Mouse (Mus musculus): ENCODE results near the gene Gm45021. TPM values are rescaled to one million over a fixed set of nuclear protein-coding genes. Genes with fewer than 3 reads are reported as not detected.
A peak's percentile ranks its signal among the peaks of the same experiment; 100 is the strongest.

Gm45021 gene
- total RNA-seq, 2 experiments from 2014 or later, result not detected

DNA sequence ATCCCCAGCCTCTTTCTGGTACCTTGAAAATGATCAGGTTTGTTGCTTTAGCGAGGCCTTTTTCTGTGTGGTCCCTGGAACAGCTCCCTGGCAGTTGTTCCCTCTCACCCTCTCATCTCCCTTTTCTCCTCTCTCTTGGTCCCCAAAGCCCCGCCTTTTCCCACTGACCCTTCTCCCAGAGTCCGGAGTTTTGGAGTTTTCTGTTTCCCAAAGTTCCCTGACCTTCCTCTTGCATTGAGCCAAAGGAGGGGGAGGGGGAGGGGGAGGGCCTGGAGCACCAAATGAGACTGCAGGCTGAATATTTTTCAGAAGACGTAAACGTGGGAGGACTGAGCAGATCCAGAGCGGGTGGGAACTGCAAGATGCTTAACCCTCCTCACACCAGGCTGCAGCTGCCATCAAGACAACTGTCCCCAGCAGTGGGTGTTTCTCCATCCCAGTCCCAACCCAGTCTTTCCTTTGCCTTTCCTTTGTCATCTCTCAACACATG lies 16.8 kb upstream of the Gm45021 start, which contains the start of gene Rarres2:
Gene Rarres2 (minus strand): TSS at position 218 of the 490 bp plus-strand sequence.
- peak; percentile 78 for DNase-seq

GRCm38 (mm10) chr6:48573280-48573679 lies 16.1 kb upstream of the Gm45021 start:
- DNase-seq, result no peak

DNA sequence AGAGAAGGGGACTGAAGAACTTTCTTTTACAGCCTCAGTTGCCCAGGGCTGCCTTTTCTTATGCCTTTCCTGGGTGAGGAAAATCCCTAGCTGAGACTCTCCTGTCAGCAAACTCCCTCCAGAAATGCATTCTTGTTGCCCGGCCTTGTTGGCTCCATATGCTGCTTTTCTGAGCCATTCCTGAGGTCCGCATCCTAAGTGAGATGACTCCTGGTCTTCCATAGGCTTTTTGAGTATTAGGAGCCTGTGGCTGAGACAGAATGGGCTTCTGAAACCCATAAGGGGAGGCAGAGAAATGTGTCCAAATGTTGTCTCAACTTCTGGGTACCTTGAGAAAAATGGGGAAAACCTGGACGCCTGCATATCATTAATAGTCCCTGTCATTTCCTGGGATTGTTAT lies 15.4 kb upstream of the Gm45021 start:
- no peak for DNase-seq

GRCm38 (mm10) chr6:48578736-48579135 lies 10.7 kb upstream of the Gm45021 start:
- no peak for DNase-seq

DNA sequence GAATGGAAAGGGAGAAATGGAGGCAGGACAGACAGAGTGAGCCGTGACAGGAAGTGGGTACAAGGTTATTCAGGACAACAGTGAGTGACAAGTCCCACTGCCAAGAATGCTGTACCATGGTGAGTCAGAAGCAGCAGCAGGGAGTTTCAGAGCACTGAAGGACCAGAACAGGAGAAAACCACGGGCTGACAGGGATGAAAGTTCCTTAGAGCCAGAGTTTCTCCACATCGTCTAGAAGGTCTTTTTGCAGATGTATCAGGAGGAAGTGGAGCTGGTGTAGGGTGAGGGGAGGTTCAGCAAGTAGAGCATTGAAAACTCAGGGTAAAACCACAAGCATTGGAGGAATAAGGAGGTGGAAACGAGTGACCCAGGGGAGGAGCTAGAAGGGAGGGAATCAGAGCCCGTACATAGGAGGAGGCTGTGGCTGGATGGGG lies 10.2 kb upstream of the Gm45021 start:
- no peak for DNase-seq

- DNase-seq, result no peak
These were observed 8.2 kb upstream of the Gm45021 start for GRCm38 (mm10) chr6:48581257-48581656.

DNA sequence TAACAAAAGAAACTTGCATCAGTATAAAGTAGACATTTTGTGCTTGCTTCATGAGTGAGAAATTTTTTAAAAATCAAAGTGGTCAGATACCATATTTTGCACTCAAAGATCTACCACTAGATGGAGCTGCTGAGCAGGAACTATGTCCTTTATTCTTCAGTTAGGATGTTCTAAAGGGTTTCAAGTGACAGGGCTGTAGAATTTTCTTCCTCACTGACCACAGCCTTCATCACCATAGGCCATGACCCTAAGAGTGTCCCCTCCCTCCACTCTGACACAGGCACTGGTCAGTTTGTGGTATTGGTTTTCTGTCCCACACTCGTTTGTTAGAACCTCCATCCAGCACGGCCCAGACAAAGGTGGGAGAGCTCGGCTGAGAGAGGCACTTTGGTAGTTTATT lies 7.4 kb upstream of the Gm45021 start:
- no peak for DNase-seq

- DNase-seq, result no peak
These were observed 1.9 kb downstream of the Gm45021 start for GRCm38 (mm10) chr6:48591221-48591845.

- DNase-seq, result no peak
These were observed 2.5 kb downstream of the Gm45021 start for GRCm38 (mm10) chr6:48591871-48592270.

DNA sequence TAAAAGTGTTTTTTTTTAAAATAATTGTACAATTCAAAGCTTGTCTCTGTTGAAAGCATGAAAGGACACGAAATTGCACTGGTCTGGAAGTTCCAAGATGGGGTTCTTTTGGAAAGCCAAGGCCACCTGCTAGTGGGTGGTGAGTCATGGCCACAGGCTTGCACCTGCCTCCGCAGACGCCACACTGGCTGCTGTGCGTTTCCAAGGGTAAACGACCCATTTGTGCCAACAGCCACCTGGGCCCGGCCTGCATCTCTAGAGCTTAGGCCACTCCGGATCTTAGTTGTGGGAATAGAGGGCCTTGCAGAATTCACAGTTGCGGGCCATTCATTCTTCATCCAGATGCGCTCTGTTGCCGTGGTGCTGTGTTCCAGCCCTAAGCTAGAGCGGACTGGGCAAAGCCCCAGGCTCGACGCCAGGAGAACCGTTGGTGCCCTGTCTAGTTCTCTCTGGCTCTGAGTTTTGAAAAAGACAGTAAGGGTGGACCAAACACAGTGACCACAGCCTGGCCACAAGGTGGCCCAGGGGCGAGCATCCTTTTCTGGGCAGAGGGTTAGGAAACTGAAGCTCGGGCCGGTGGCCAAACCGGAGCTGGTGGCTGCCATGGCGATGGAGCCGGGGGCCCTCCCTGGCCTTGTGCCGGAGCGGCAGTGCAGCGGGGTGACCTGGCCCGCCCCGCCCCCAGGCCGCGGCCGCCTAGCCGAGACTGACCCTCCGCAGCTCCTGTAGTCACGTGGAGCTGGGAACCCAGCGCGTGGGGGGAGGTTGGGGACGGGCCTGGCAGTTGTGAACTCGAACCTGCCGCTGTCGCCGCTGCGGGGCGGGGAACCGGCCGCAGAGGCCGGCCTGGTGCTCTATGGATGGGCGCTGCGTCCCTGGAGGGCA lies 4.0 kb downstream of the Gm45021 start, which contains the start of the genes Repin1 and Gm44965:
Gene Repin1 (plus strand): TSS at position 726 of the 885 bp plus-strand sequence.
Gene Gm44965 (plus strand): TSS at position 784 of the 885 bp plus-strand sequence.
- DNase-seq, result peak; percentile 92

GRCm38 (mm10) chr6:48594043-48594738 lies 4.8 kb downstream of the Gm45021 start:
- DNase-seq, result no peak

DNA sequence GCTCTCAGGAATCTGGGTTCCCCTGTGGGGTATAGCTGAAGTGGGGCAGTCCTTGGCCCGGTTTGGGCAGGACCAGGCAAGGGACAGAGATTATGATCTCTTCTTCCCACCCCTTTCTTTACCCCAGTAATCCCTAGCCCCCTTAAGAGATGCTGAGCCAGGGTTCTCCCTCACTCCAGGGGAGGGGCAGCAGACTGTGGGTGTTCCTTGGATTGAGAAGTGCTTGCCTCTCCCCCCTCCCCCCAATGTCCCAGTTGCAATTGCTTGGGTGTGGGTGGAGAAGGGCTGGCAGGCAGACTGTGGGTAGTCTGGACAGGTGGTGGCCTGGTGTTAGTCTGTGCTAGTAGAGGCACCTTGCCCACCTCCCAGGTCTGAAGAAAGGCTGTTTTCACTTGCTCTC lies 5.9 kb downstream of the Gm45021 start:
- no peak for DNase-seq

- no peak for DNase-seq
These were observed 7.3 kb downstream of the Gm45021 start for GRCm38 (mm10) chr6:48596545-48597232.

GRCm38 (mm10) chr6:48597233-48597625 lies 7.8 kb downstream of the Gm45021 start:
- DNase-seq, result no peak

GRCm38 (mm10) chr6:48600594-48600993 lies 11.2 kb downstream of the Gm45021 start:
- no peak for DNase-seq

GRCm38 (mm10) chr6:48601271-48602079 lies 12.1 kb downstream of the Gm45021 start, which contains the start of gene Zfp775:
Gene Zfp775, plus strand, starts transcription at chr6:48602063.
- DNase-seq, result peak; percentile 99

DNA sequence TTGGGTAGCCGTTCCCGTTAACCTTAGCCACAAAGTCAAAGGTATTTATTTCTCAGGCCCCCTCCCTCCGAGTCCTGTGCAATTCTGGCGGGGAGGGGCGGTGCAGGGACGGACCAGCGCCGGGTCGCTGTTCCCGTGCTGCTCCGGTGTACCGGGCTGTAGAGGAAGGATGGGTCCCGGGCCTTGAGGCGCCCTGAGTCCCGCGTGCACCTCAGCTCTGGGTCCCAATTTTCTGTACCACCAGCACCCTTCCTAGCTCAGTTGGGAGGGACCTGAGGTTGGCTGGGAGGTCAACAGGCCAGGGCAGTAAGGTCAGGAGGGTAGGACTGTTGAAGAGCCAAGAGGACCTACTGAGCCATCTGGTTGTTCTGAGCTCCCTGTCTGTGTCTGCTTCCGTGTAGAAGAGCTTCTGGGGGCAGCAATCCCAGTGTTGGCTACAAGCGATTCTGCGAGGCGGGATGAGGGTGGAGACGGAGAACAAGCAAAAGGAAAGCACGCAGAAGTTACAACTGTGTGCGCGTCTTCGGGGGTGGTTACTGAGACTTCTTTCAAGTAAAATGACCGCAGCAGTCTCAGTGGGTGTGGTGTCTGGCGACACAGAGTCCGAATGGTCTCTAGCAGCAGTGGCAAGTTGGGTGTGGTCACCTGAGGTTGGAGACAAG lies 12.8 kb downstream of the Gm45021 start:
- peak; percentile 29 for DNase-seq

DNA sequence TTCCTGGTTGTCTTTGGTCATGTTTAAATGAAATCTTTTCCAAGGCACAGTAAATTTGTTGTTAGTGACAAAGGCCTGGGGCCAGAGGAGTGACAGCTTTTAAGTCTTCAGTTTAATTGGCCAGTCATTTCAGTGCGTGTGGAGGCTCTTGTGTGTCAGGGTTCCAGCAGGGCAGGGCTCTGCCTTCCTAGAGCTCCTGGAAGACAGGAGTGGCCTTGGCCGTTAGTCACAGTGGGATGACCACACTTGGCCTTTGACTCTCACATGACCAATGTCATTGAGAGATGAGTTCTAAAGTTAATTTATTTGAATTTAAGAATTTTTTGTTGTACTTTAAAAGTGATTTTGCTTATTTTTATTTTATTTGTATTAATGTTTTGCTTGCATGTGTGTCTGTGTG lies 18.7 kb downstream of the Gm45021 start:
- DNase-seq, result no peak

- no peak for DNase-seq
These were observed 20.1 kb downstream of the Gm45021 start for GRCm38 (mm10) chr6:48609512-48609911.

- DNase-seq, result no peak
These were observed 21.2 kb downstream of the Gm45021 start for GRCm38 (mm10) chr6:48610657-48611056.

Data from gastrocnemius, postnatal 25 days (tissue).